Mouse (Mus musculus) naive thymus-derived CD4-positive, alpha-beta T cell, adult 5 months (primary cell): ENCODE results near the gene Morc3. TPM values are rescaled to one million over a fixed set of nuclear protein-coding genes. Genes with fewer than 3 reads are reported as not detected.

Experiments used
- polyA plus RNA-seq: library from polyadenylated mRNA; unstranded; fragments of 100-300 nt; shearing (Covaris generic); gene quantifications from one replicate; pipeline ENCODE4 v1.2.1, GENCODE M21; 2017

Gene Morc3
- 78.5 TPM for polyA plus RNA-seq

GRCm38 (mm10) chr16:93831627-93832395 is at the start of gene Morc3:
Morc3 (plus strand) TSS chr16:93832121.

DNA sequence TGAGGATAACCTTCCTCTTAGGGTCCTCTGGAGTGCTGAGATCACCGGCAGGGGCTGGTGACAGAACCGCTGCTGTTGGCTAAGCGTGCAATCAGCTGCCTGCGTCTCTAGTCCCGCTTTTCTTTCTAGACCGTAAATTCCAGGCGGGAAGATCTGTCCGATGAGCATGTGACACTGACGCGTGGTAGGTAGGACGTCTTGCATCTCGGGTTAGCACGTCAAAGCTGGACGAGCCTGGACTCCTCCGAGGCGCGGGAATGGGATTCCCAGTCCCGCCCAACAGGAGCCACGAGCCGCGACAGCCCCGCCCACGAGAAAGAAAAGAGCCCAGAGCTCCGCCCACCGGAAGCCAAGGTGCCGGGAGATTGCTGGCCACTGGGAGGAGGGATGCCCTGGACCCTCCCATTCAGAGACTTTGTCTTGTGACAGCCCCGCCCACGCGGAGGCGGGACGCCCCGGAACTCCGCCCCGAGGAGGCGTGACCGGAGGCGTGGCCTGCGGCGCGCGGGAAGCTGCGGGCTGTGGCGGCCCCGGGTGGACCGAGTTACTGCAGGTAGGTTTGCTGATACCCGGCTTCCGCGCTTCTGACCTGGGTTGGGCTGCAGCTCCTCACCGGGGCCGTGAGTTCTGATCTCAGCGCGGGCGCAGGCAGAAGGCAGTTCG is 51.6 kb downstream of the Morc3 start, which contains the start of gene Chaf1b:
Gene Chaf1b (plus strand): TSS at position 479 of the 663 bp plus-strand sequence.

Other genes with a start within 250 kb of the Morc3 start
- gene Setd4, start 228.1 kb upstream of the Morc3 start, polyA plus RNA-seq: 40.3 TPM
- gene Cbr1, start 226.3 kb upstream of the Morc3 start, polyA plus RNA-seq: 68.9 TPM
- gene Gm5678, start 204.0 kb upstream of the Morc3 start, polyA plus RNA-seq: not detected
- not detected for gene Cbr3, start 148.9 kb upstream of the Morc3 start, polyA plus RNA-seq
- 42.9 TPM for gene Dop1b, start 120.2 kb upstream of the Morc3 start, polyA plus RNA-seq
- 16.4 TPM for gene Chaf1b, start 51.8 kb downstream of the Morc3 start, polyA plus RNA-seq
- gene Cldn14, start 176.7 kb downstream of the Morc3 start, polyA plus RNA-seq: not detected